Mouse (Mus musculus): ENCODE data around the gene Mzf1.

- no peak for TF ChIP-seq GATA1 (IDR thresholded peaks at IDR 0.05; ENCODE audit: low read length)
- no peak for TF ChIP-seq TAL1 (IDR thresholded peaks at IDR 0.05; ENCODE audit: low read length)
Observed at GRCm38 (mm10) chr7:13024805-13025204, 29.8 kb downstream of the Mzf1 start.

All from erythroblast, embryonic 14.5 days (primary cell).